Mouse (Mus musculus): ENCODE measurements at regions not wholly inside any gene's neighbourhood (a gene's known extent, or its start where the extent isn't known, plus 50 kb on each side); places are given as distances from the start of the nearest gene placed in this dataset.

DNA sequence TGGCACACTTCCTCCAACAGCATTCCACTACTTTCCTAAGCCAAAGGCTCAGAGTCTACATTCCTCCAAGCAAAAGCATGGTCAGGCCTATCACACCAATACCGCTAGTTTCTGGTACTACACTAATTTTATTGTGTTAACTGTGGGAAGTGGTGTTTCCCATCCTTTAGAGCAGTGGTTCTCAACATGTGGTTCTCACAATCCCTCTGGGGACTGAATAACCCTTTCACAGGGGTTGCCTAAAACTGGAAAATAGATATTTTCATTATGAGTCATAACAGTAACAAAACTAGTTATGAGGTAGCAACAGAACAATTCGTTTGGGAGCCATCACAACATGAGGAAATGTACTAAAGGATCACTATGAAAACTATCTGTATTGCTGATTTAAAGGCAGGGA lies 74.2 kb upstream of the Cp start:
- TF ChIP-seq POLR2A (IDR thresholded peaks at IDR 0.05; ENCODE audit: insufficient read depth, low read depth, low read length) (no peak), CTCF (IDR thresholded peaks at IDR 0.05; ENCODE audit: insufficient read depth, low read depth, low read length) (no peak)
